Mouse (Mus musculus) right cerebral cortex, adult 2 months (tissue): ENCODE data around the gene Adgrg5.

Experiments used
- DNase-seq, 2 experiments: peaks; one replicate each; pipeline ENCODE4 v3.0.0; 2021 to 2022; ENCODE audit warnings: low spot score in 2 of 2

The Adgrg5 gene

DNA sequence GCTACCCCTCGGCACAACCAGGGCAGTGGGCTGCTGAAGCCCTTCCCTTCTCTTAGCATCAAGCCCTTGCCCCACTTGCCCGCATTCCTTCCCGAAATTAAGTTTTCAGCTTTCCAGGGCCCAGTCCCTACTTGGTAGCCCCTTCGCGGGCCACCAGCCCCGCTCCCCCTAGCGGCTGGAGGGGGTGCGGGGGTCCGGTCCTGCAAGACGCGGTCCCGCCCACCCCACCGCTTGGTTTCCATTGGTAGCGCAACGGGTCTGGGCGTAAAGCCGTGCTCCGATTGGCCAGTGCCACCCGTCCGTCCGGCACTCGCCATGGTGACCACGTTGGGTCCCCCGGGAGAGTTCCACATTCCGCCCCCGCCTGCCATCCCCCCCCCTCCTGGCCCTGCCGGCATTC lies 6.1 kb upstream of the Adgrg5 start:
- DNase-seq: peak; percentile 63 to 67

- DNase-seq: peak in 1 of 2 experiments; percentile 4
These were observed 5.5 kb upstream of the Adgrg5 start, which contains the start of gene Ccdc102a for GRCm38 (mm10) chr8:94917851-94918495. Gene Ccdc102a, minus strand, starts transcription at chr8:94918098.

DNA sequence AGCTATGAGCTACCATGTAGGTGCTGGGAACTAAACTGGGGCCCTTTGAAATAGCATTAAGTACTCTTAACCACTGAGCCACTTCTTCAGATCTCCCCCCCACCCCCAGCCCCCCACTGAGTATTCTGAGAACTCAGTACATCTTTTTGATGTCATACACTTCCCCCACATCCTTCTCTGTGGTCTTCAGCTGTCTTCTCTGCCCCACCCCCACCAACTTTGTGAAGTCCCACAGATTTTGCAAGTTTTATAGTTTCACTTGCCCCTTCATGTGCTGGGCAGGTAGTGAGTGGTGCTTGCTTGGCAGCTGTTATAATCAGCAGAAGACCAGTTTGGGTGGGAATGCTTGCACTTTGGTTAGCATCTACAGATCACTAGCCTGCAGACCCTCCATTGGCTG lies 4.2 kb upstream of the Adgrg5 start:
- no peak for DNase-seq

- DNase-seq: no peak
These were observed 1.3 kb upstream of the Adgrg5 start for GRCm38 (mm10) chr8:94922176-94922575.

DNA sequence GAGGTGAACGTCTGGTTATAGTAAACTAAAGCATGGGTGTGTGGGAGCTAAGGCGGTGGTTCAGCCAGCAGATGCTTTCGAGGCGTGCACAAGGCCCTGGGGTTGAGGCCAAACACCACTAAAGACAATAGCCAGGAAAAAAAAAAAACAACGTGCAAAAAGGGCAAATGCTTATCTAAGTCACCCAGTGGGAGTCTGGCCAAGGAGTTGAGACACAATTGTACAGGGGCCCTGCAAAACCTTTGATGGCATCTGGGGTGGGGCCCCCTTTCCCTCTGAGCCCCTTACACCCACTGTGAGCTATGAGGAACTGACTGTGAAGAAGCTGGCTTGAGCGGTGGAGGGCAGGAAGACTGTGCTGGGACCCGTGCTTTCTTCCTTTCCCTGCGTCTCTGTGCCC lies 892 bp upstream of the Adgrg5 start:
- no peak for DNase-seq

DNA sequence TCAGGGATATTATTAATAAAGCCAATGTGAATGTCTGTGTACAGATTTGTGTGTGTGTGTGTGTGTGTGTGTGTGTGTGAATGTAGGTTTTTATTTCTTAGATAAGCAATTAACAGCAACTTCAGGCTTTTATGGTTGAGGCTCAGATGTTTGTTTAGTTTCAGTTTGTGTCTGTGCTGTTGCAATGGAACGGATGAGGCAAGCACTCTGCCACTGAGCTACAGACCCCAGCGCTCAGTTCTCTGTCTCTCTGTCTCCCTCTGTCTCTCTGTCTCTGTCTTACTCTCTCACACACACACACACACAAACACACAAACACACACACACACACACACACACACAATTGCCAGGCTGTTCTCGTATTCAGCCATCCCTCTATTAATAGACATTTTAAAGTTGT lies 4.7 kb downstream of the Adgrg5 start:
- no peak for DNase-seq

- DNase-seq: no peak
These were observed 10.4 kb downstream of the Adgrg5 start for GRCm38 (mm10) chr8:94933918-94934317.

- no peak for DNase-seq
These were observed 11.7 kb downstream of the Adgrg5 start for GRCm38 (mm10) chr8:94935172-94935571.

GRCm38 (mm10) chr8:94942566-94942965 lies 19.1 kb downstream of the Adgrg5 start:
- peak; percentile 62 to 71 for DNase-seq

GRCm38 (mm10) chr8:94945185-94945584 lies 21.7 kb downstream of the Adgrg5 start:
- DNase-seq: peak; percentile 76 to 79

DNA sequence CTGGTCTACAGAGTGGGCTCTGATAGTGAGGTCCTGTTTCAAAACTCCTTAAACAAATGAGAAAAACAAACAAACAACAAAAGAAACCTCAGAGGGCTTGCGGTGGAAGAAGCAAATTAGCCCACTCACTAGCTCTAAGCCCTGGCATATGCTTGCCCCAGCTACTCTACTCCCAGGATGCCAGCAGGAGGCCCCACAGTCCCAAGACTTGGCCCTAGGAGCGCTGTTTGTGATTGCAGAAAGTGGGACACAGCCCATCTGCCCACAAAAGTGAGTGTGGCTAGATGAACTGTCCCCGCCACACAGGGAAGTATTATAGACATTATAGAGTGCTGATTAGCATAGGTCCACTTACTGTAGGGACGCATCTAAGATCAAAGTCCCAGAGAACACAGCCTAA lies 24.9 kb downstream of the Adgrg5 start:
- DNase-seq: no peak

- no peak for DNase-seq
These were observed 25.5 kb downstream of the Adgrg5 start for GRCm38 (mm10) chr8:94949010-94949409.

DNA sequence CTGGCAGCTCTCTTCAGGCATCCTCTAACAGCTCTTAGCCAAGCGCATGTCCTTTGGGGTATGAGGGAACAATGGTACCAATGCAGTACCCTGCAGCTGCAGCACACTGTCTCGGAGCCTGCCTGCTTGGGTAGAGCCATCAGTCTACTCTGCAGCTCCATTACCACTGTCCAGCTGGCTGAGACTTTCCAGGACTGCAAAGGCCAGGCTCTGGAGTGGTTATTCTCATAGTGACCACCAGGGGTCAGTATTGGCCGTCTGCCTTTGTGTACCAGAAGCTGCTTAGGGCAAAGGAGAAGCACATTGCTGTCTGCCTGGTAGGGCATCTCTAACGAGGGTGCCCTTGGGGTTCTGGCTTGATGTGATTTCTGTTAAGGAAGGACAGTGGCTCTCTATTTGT lies 26.6 kb downstream of the Adgrg5 start:
- peak; percentile 82 to 88 for DNase-seq

- no peak for DNase-seq
These were observed 27.0 kb downstream of the Adgrg5 start for GRCm38 (mm10) chr8:94950458-94950857.

DNA sequence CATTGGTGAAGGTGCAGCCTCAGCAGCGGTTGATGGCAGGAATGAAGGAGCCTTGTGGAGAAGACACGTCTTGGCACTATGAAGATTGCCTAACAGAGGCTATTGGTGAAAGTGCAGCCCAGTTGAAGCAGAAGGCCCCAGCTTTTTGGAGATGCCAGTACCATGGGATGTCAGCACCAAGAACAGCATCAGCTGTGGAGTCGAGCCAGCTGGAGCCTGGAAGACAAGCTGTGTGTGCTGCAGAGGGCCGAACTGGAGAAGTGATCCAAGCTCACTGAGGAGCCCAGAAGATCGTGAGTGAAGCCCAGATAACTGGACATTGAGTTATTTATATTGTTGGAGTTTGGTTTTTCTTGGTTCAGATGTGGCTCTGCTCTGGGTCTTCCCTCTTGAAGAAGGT lies 28.6 kb downstream of the Adgrg5 start:
- no peak for DNase-seq

DNA sequence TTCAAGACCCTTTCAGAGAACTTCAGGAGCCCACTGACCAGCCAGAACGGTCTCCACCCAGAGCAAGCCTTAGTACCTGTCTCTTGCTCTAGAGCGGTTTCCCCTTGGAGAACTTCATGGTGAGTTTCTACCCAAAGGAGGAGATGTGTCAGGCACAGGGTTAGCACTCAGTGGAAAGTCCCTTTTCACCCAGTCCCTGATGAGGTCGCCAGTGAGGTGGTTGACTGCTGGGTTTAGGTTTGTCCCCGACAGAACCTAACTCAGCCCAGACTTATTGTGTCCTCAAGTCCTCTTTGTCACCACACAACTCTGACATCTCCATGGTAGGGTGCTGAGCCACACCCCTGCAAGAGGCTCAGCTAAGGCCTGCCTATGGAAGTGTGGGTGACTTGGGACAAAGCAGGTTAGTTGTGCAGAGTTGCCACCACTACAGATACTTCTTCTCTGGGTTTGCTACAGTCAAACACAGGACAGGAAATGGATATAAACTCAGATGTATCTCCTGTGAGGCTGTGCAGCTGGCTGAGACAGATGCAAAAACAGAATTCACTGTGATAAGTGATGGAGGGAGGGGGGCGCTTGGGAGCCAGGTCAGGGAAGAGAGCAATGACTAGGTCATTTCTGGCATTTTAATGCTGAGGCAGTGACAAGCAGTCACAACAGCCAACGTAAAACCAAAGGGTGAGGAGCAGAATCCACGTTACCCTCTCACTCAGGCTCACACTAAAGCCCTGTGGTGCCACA lies 30.3 kb downstream of the Adgrg5 start:
- DNase-seq: no peak

DNA sequence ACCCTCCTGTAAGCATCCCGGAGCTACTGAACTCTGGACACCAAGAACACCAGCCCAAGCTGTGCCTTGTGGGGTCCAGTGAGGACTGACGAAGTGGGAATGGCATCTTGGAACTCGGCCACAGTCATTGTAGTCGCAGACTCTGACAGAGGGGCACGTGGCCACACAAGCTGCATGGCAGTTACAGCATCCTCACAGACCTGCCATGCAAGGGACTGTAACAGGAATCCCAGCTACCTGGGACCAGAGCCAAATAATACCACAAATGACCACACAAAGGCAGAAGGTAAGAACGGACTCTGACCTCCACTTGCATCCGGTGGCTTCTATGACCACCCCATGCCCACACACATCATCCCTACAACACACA lies 30.9 kb downstream of the Adgrg5 start:
- DNase-seq: no peak

- DNase-seq: peak; percentile 48 to 55
These were observed 31.6 kb downstream of the Adgrg5 start for GRCm38 (mm10) chr8:94954921-94955758.

DNA sequence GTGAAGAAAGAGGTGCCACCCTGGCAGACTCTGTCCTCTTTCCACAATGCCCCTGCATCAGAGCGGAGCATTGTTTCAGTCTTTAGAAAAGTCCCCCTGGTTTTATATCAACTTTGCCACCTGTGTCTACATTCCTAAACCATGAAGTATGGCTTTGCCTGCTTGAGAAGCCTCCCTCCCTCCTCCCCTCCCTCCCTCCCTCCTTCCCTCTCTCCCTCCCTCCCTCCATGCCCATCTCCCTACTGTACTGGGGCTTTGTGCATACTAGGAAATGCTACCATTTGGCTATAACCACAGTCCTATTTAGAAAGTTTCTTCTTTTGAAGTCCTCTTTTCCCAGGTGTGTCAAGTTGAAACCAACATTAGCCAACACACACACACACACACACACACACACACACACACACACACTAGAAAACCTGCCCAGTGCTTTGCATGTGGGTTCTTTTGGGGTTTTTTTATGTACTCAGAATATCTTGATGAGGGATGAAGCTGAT lies 32.6 kb downstream of the Adgrg5 start:
- DNase-seq: no peak

GRCm38 (mm10) chr8:94962201-94962600 lies 38.7 kb downstream of the Adgrg5 start:
- DNase-seq: no peak

GRCm38 (mm10) chr8:94964828-94965227 lies 41.3 kb downstream of the Adgrg5 start:
- DNase-seq: no peak

DNA sequence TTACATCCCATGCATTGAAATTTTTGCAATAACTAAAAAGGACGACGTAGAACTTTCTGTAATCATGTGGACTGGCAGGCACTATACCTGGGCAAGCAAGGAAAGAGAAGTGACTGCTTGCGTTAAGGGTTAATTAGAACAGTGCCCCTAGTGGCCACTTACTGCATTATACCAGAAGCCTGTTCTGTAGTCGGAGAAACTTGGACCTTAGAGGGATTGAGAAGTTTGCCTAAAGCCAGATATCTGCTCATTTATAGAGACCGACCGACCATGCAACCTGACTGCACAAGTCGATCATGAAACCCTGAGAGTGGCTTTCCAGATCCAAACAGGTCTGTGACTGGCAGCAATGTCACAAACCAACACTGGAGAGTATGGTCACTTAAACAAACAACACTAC lies 43.1 kb downstream of the Adgrg5 start:
- peak in 1 of 2 experiments; percentile 58 for DNase-seq
